Mouse (Mus musculus) forebrain, embryonic 15.5 days (tissue): ENCODE measurements around the gene Btbd16. TPM values are rescaled to one million over a fixed set of nuclear protein-coding genes. Genes with fewer than 3 reads are reported as not detected.

ENCODE experiments used
- ATAC-seq: fragments of 200-750 bp; cut with Nextera tagmentation; replicated peaks from 2 replicates; pipeline ENCODE4 v1.8.0; 2017; ENCODE audit warnings: mild to moderate bottlenecking, moderate TSS enrichment, moderate library complexity
- H3K27ac ChIP-seq: fragments of 300-500 bp; sonication (generic); replicated peaks from 2 replicates; pipeline ENCODE4 v1.5.1; 2015; ENCODE audit warnings: mild to moderate bottlenecking, inconsistent platforms
- H3K27me3 ChIP-seq: fragments of 300-500 bp; sonication (generic); 2 replicates; pipeline ENCODE4 v1.6.1; 2015; ENCODE audit warnings: inconsistent platforms
- H3K36me3 ChIP-seq: fragments of 300-500 bp; sonication (generic); 2 replicates; pipeline ENCODE4 v1.6.1; 2015; ENCODE audit warnings: mild to moderate bottlenecking, inconsistent platforms
- H3K4me1 ChIP-seq: fragments of 300-500 bp; sonication (generic); 2 replicates; pipeline ENCODE4 v1.6.1; 2015; ENCODE audit warnings: inconsistent platforms
- H3K4me2 ChIP-seq: fragments of 300-500 bp; sonication (generic); replicated peaks from 2 replicates; pipeline ENCODE4 v1.6.1; 2015; ENCODE audit warnings: mild to moderate bottlenecking, inconsistent platforms
- H3K4me3 ChIP-seq: fragments of 300-500 bp; sonication (generic); 2 replicates; pipeline ENCODE4 v1.5.1; 2015; ENCODE audit warnings: mild to moderate bottlenecking, inconsistent platforms
- H3K9ac ChIP-seq: fragments of 300-500 bp; sonication (generic); replicated peaks from 2 replicates; pipeline ENCODE4 v1.6.1; 2015; ENCODE audit warnings: mild to moderate bottlenecking, inconsistent platforms
- H3K9me3 ChIP-seq: fragments of 300-500 bp; sonication (generic); 2 replicates; pipeline ENCODE4 v1.6.1; 2016; ENCODE audit warnings: inconsistent platforms
- WGBS: fragments of 180-500 bp; shearing (Covaris S2); methylation state at CpG from one replicate; pipeline ENCODE4 v1.1.7; 2015; ENCODE audit warnings: mixed read lengths; 5-methylcytosine and 5-hydroxymethylcytosine counted together
- polyA plus RNA-seq: library from polyadenylated mRNA; unstranded; fragments of >200 nt; fragmentation: Nextera tagmentation; extraction: Ambion mirVana; gene quantifications from 2 replicates; pipeline ENCODE4 v1.2.1, GENCODE M21; 2015

Btbd16 gene
- polyA plus RNA-seq, 1 experiment from 2014 or later, result not detected

GRCm38 (mm10) chr7:130803251-130803825 lies 29.5 kb downstream of the Btbd16 start:
- Histone ChIP-seq H3K4me1 (no peaks in the 10 kb centered on the region), H3K4me3 (no peak overlapping the region), H3K36me3 (no peaks in the 10 kb centered on the region), H3K4me2 (no peak overlapping the region), H3K9me3 (no peaks in the 10 kb centered on the region), H3K9ac (no peak overlapping the region), H3K27me3 (no peaks in the 10 kb centered on the region), H3K27ac (no peak overlapping the region)
- no peak for ATAC-seq
- WGBS, result 71% methylated on average over 8 of the region's 8 CpGs

- ATAC-seq, result no peak
Measured at GRCm38 (mm10) chr7:130804991-130805390, 31.1 kb downstream of the Btbd16 start.

GRCm38 (mm10) chr7:130807749-130808148 lies 33.9 kb downstream of the Btbd16 start:
- 76% methylated on average over 8 of the region's 8 CpGs for WGBS
- H3K27me3 ChIP-seq, result no peaks in the 10 kb centered on the region
- H3K4me2 ChIP-seq, result no peak overlapping the region
- ATAC-seq, result no peak
- no peaks in the 10 kb centered on the region for H3K36me3 ChIP-seq
- H3K9ac ChIP-seq, result no peak overlapping the region
- no peaks in the 10 kb centered on the region for H3K4me1 ChIP-seq
- no peak overlapping the region for H3K4me3 ChIP-seq
- no peaks in the 10 kb centered on the region for H3K9me3 ChIP-seq
- no peak overlapping the region for H3K27ac ChIP-seq

More at GRCm38 (mm10) chr7:130804991-130805390, 31.1 kb downstream of the Btbd16 start:
- WGBS, result 87% methylated on average over 5 of the region's 5 CpGs
- Histone ChIP-seq H3K36me3 (no peaks in the 10 kb centered on the region), H3K9ac (no peak overlapping the region), H3K4me1 (no peaks in the 10 kb centered on the region), H3K9me3 (no peaks in the 10 kb centered on the region), H3K27me3 (no peaks in the 10 kb centered on the region), H3K27ac (no peak overlapping the region), H3K4me3 (no peak overlapping the region), H3K4me2 (no peak overlapping the region)

GRCm38 (mm10) chr7:130808694-130809093 lies 34.8 kb downstream of the Btbd16 start:
- Histone ChIP-seq H3K9ac (no peak overlapping the region), H3K36me3 (no peaks in the 10 kb centered on the region), H3K27me3 (no peaks in the 10 kb centered on the region), H3K4me1 (no peaks in the 10 kb centered on the region), H3K4me3 (no peak overlapping the region), H3K27ac (no peak overlapping the region), H3K4me2 (no peak overlapping the region), H3K9me3 (no peaks in the 10 kb centered on the region)
- ATAC-seq, result no peak
- 80% methylated on average over 6 of the region's 6 CpGs for WGBS

GRCm38 (mm10) chr7:130810238-130810637 lies 36.4 kb downstream of the Btbd16 start:
- Histone ChIP-seq H3K4me2 (no peak overlapping the region), H3K4me1 (no peaks in the 10 kb centered on the region), H3K36me3 (no peaks in the 10 kb centered on the region), H3K27ac (no peak overlapping the region), H3K27me3 (no peaks in the 10 kb centered on the region), H3K9me3 (no peaks in the 10 kb centered on the region), H3K9ac (no peak overlapping the region), H3K4me3 (no peak overlapping the region)
- WGBS, result 89% methylated on average over 4 of the region's 4 CpGs
- no peak for ATAC-seq

GRCm38 (mm10) chr7:130812407-130812806 lies 38.5 kb downstream of the Btbd16 start:
- no peak for ATAC-seq
- no peak overlapping the region for H3K4me3 ChIP-seq
- 42% methylated on average over 16 of the region's 16 CpGs for WGBS
- H3K4me1 ChIP-seq, result no peaks in the 10 kb centered on the region
- no peak overlapping the region for H3K4me2 ChIP-seq
- no peak overlapping the region for H3K9ac ChIP-seq
- H3K27ac ChIP-seq, result no peak overlapping the region
- no peaks in the 10 kb centered on the region for H3K27me3 ChIP-seq
- no peaks in the 10 kb centered on the region for H3K9me3 ChIP-seq
- H3K36me3 ChIP-seq, result no peaks in the 10 kb centered on the region

GRCm38 (mm10) chr7:130815601-130816000 lies 41.7 kb downstream of the Btbd16 start:
- H3K4me2 ChIP-seq, result no peak overlapping the region
- no peaks in the 10 kb centered on the region for H3K9me3 ChIP-seq
- H3K9ac ChIP-seq, result no peak overlapping the region
- 96% methylated on average over 10 of the region's 10 CpGs for WGBS
- H3K4me3 ChIP-seq, result no peak overlapping the region
- no peak for ATAC-seq
- H3K27me3 ChIP-seq, result no peaks in the 10 kb centered on the region
- 0 out of 2 replicates have a peak, but pooled peaks cover 2% of the 10 kb centered on the region for H3K4me1 ChIP-seq
- no peaks in the 10 kb centered on the region for H3K36me3 ChIP-seq
- no peak overlapping the region for H3K27ac ChIP-seq

- WGBS, result 83% methylated on average over 7 of the region's 7 CpGs
- ATAC-seq, result no peak
- no peaks in the 10 kb centered on the region for H3K27me3 ChIP-seq
- no peaks in the 10 kb centered on the region for H3K36me3 ChIP-seq
- H3K9me3 ChIP-seq, result no peaks in the 10 kb centered on the region
- H3K9ac ChIP-seq, result no peak overlapping the region
- no peak overlapping the region for H3K4me2 ChIP-seq
- no peak overlapping the region for H3K4me3 ChIP-seq
- H3K27ac ChIP-seq, result no peak overlapping the region
- H3K4me1 ChIP-seq, result 0 out of 2 replicates have a peak, but pooled peaks cover 2% of the 10 kb centered on the region
Measured at GRCm38 (mm10) chr7:130816243-130816642, 42.4 kb downstream of the Btbd16 start.

GRCm38 (mm10) chr7:130818813-130819212 lies 44.9 kb downstream of the Btbd16 start:
- 0 out of 2 replicates have a peak, but pooled peaks cover 2% of the 10 kb centered on the region for H3K4me1 ChIP-seq
- no peaks in the 10 kb centered on the region for H3K27me3 ChIP-seq
- no peak overlapping the region for H3K9ac ChIP-seq
- no peak for ATAC-seq
- H3K4me2 ChIP-seq, result no peak overlapping the region
- H3K36me3 ChIP-seq, result no peaks in the 10 kb centered on the region
- H3K4me3 ChIP-seq, result no peak overlapping the region
- H3K27ac ChIP-seq, result no peak overlapping the region
- H3K9me3 ChIP-seq, result no peaks in the 10 kb centered on the region
- 87% methylated on average over 5 of the region's 5 CpGs for WGBS

- H3K9ac ChIP-seq, result no peak overlapping the region
- H3K4me3 ChIP-seq, result no peak overlapping the region
- no peaks in the 10 kb centered on the region for H3K36me3 ChIP-seq
- H3K27me3 ChIP-seq, result no peaks in the 10 kb centered on the region
- H3K27ac ChIP-seq, result no peak overlapping the region
- H3K9me3 ChIP-seq, result no peaks in the 10 kb centered on the region
- ATAC-seq, result no peak
- H3K4me2 ChIP-seq, result no peak overlapping the region
- WGBS, result 67% methylated on average over 10 of the region's 10 CpGs
- H3K4me1 ChIP-seq, result 0 out of 2 replicates have a peak, but pooled peaks cover 2% of the 10 kb centered on the region
Measured at GRCm38 (mm10) chr7:130819624-130820023, 45.8 kb downstream of the Btbd16 start.

GRCm38 (mm10) chr7:130823992-130824391 lies 50.1 kb downstream of the Btbd16 start:
- Histone ChIP-seq H3K36me3 (no peaks in the 10 kb centered on the region), H3K9ac (no peak overlapping the region), H3K9me3 (no peaks in the 10 kb centered on the region), H3K4me2 (no peak overlapping the region), H3K27me3 (no peaks in the 10 kb centered on the region), H3K27ac (no peak overlapping the region), H3K4me1 (0 out of 2 replicates have a peak, but pooled peaks cover 2% of the 10 kb centered on the region), H3K4me3 (no peak overlapping the region)
- ATAC-seq, result no peak
- WGBS, result 85% methylated on average over 9 of the region's 9 CpGs

GRCm38 (mm10) chr7:130826343-130826742 lies 52.5 kb downstream of the Btbd16 start:
- Histone ChIP-seq H3K9ac (no peak overlapping the region), H3K4me3 (no peak overlapping the region), H3K4me1 (no peaks in the 10 kb centered on the region), H3K27ac (no peak overlapping the region), H3K36me3 (no peaks in the 10 kb centered on the region), H3K27me3 (no peaks in the 10 kb centered on the region), H3K9me3 (no peaks in the 10 kb centered on the region), H3K4me2 (no peak overlapping the region)
- no peak for ATAC-seq
- 80% methylated on average over 3 of the region's 3 CpGs for WGBS

- H3K36me3 ChIP-seq, result no peaks in the 10 kb centered on the region
- H3K27me3 ChIP-seq, result no peaks in the 10 kb centered on the region
- H3K4me2 ChIP-seq, result no peak overlapping the region
- WGBS, result 59% methylated on average over 3 of the region's 3 CpGs
- ATAC-seq, result no peak
- H3K4me1 ChIP-seq, result no peaks in the 10 kb centered on the region
- H3K9me3 ChIP-seq, result no peaks in the 10 kb centered on the region
- no peak overlapping the region for H3K9ac ChIP-seq
- no peak overlapping the region for H3K27ac ChIP-seq
- no peak overlapping the region for H3K4me3 ChIP-seq
Measured at GRCm38 (mm10) chr7:130827431-130827830, 53.6 kb downstream of the Btbd16 start.
